Mouse (Mus musculus) 3T3-L1 (cell line): ENCODE data around the gene BC017158.

Experiments
- DNase-seq: peaks from one replicate; pipeline ENCODE4 v3.0.0-alpha.2; 2015; ENCODE audit warnings: low read depth, low spot score

BC017158 gene

DNA sequence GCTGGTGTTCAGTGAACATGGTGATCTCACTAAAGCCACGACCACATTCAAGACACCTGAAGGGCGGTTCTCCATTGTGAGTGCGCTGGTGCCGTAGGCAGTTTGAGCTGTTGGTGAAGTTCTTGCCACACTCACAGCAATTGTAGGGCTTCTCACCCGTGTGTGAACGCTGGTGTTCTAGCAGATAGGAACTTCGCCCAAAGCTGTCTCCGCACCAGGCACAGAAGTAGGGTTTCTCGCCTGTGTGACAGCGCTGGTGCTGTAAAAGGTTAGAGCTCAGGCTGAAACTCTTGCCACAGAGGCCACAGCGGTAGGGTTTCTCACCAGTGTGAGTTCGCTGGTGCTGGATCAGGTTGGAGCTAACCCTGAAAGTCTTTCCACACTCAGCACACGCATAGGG lies 61.5 kb downstream of the BC017158 start:
- DNase-seq, result no peak

DNA sequence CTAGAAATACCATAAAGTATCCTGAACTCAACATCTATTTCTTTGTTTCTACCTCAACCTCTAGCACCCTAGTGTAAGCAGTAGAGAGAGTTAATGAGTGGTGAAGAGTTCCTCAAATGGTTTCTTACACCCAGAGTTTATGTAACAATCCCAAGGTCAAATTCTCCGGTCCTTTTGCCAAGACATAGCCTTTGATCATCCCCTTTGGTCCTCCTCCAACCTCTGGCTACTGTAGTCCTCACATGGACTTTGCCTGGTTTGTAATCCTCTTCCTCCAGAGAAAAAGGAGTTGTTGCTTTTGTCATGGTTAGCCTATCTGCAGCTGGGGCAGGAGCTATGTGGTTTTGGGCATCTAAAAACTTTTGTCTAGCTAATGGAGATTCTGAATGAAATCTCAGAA lies 62.5 kb downstream of the BC017158 start:
- no peak for DNase-seq

DNA sequence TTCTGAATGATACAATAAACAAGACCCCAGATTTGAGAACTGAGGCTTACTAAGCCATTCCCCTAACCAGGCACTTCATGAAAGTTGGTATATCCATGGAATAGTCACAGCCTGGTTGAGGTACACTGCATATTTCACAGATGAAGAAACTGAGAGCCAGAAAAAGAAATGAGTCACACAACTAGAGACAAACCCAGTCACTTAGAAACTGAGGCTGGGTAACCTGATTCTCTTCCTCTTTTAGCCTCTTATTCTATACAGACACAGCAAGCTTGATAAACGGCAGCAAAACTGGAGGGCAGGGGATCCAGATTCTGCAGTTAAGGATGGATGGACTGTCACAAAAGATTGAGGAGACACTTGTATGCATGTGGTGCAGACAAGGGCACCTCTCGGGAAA lies 63.2 kb downstream of the BC017158 start:
- no peak for DNase-seq

GRCm38 (mm10) chr7:128231741-128232140 lies 66.2 kb downstream of the BC017158 start:
- DNase-seq, result peak; percentile 51
